Comparison of ENCODE assay signal across 20 mouse cellular contexts in genomic region chr1:171637101-171637500, GRCm38 (mm10). TPM values are rescaled to one million over a fixed set of nuclear protein-coding genes. Genes with fewer than 3 reads are reported as not detected.
"Had no signal": no experiment of that assay in that cellular context is flagged by ENCODE, and none has a peak within 500 bp of the region (broad histone marks: within the 10 kb centered on the region; RNA-seq: fewer than 3 reads in every experiment).

No protein-coding gene starts in this region.

- H3K36me3 ChIP-seq: limb, embryonic 12.5 days; limb, embryonic 15.5 days; lung, embryonic 15.5 days; midbrain, embryonic 12.5 days; midbrain, embryonic 15.5 days had no signal

- H3K4me2 ChIP-seq: limb, embryonic 12.5 days; limb, embryonic 15.5 days; lung, embryonic 15.5 days; midbrain, embryonic 12.5 days; midbrain, embryonic 15.5 days had no signal

- DNase-seq: kidney, adult 2 months; kidney, postnatal 25 days; left cerebral cortex, postnatal 4 days; lung, adult 18-20 months; thymus, adult 18-20 months; thymus, postnatal 14 days; thymus, postnatal 4 days had no signal

- H3K9ac ChIP-seq: limb, embryonic 12.5 days; limb, embryonic 15.5 days; liver, embryonic 14.5 days; lung, embryonic 15.5 days; midbrain, embryonic 12.5 days; midbrain, embryonic 15.5 days had no signal

- H3K27me3 ChIP-seq: limb, embryonic 12.5 days; limb, embryonic 15.5 days; lung, embryonic 15.5 days; midbrain, embryonic 12.5 days; midbrain, embryonic 15.5 days had no signal

- H3K4me1 ChIP-seq: limb, embryonic 12.5 days; limb, embryonic 15.5 days; lung, embryonic 15.5 days; midbrain, embryonic 12.5 days; midbrain, embryonic 15.5 days had no signal

- H3K9me3 ChIP-seq: limb, embryonic 12.5 days; limb, embryonic 15.5 days; lung, embryonic 15.5 days; midbrain, embryonic 12.5 days; midbrain, embryonic 15.5 days had no signal

- H3K4me3 ChIP-seq: limb, embryonic 12.5 days; limb, embryonic 15.5 days; lung, embryonic 15.5 days; midbrain, embryonic 12.5 days; midbrain, embryonic 15.5 days had no signal

- ATAC-seq: intestine, embryonic 16.5 days; midbrain, embryonic 15.5 days had no signal

- H3K27ac ChIP-seq: kidney, postnatal 0 days; limb, embryonic 12.5 days; limb, embryonic 15.5 days; liver, embryonic 14.5 days; lung, embryonic 15.5 days; midbrain, embryonic 12.5 days; midbrain, embryonic 15.5 days had no signal

RNA-seq across cellular contexts. Expression of gene Slamf7, which starts 15.7 kb away (rescaled TPM):
- total RNA-seq: layer of hippocampus, postnatal 14 days; left cerebral cortex, postnatal 4 days had no signal
- polyA plus RNA-seq: kidney, embryonic 14.5 days; kidney, postnatal 0 days; limb, embryonic 12.5 days; midbrain, embryonic 12.5 days; midbrain, embryonic 15.5 days; neural tube, embryonic 11.5 days; neural tube, embryonic 14.5 days had no signal

RNA-seq across cellular contexts. Expression of gene Ly9, which starts 29.9 kb away (rescaled TPM):
- total RNA-seq: layer of hippocampus, postnatal 14 days; left cerebral cortex, postnatal 14 days had no signal
- polyA plus RNA-seq: kidney, embryonic 14.5 days; midbrain, embryonic 12.5 days; neural tube, embryonic 11.5 days; neural tube, embryonic 14.5 days had no signal

RNA-seq across cellular contexts. Expression of gene Cd48, which starts 44.7 kb away (rescaled TPM):
- total RNA-seq: layer of hippocampus, postnatal 14 days had no signal
